Mouse (Mus musculus): Measurements from ENCODE around the gene Ccr8. TPM values are rescaled to one million over a fixed set of nuclear protein-coding genes. Genes with fewer than 3 reads are reported as not detected.

The Ccr8 gene
- polyA plus RNA-seq, 1 experiment from 2014 or later = not detected

DNA sequence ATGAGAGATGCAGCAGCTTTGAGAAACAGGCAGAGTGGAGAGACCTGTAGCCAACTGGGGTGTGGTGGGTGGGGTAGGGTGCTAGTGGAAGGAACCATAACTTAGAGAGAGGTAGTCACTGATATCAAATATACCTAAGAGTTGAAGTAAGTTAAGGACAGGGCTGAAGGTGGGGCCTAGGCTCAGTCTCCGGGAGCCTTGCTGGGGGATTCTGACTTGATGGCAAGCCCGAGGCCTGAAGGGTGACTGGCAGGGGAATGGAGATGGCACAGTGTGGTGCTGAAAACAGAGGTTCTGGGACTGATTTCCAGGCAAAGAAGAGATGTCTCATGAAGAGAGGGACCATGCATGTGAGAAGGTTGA, 22.9 kb downstream of the Ccr8 start:
- Histone ChIP-seq H3K4me3 (replicated peaks; ENCODE audit: low read depth, low read length) (no peak overlapping the region), H3K4me2 (ENCODE audit: low read length) (no peak overlapping the region), H3K9me3 (ENCODE audit: control insufficient read depth, low read length) (no peaks in the 10 kb centered on the region), H3K36me3 (ENCODE audit: control insufficient read depth, insufficient read depth, low read length) (peaks cover 34% of the 10 kb centered on the region), H3K27ac (replicated peaks; ENCODE audit: low read depth, low read length) (no peak overlapping the region), H3K9ac (replicated peaks; ENCODE audit: low read length) (no peak overlapping the region), H3K4me1 (ENCODE audit: control insufficient read depth, insufficient read depth, low read length) (peaks cover 7% of the 10 kb centered on the region), H3K27me3 (ENCODE audit: control insufficient read depth, insufficient read depth, low read length) (no peaks in the 10 kb centered on the region)
- no peak for ATAC-seq (ENCODE audit: low FRiP score, low TSS enrichment)
- no peak for DNase-seq
- 95% methylated on average over 2 of the region's 2 CpGs for WGBS

DNA sequence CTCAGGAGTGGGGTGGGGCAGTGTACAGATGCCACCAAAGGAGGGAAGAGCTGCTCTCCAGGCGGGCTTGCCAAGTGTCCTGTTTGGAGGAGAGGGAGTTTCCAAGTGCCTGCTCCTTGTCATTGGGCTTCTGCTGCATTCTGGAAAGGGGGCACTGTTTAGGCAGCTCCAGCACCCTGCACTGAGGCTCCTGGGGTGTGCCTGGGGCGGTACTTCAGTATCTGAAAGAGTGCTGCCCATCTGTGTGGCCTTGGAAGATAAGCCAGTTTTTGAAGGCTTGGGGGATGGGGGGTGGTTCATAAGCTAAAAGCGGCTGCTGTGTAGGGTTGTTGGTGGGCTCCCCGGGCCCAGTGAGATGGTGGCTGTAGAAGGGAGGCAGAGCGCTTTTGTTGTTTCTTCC, 23.7 kb downstream of the Ccr8 start:
- H3K4me3 ChIP-seq (replicated peaks; ENCODE audit: low read depth, low read length) = no peak overlapping the region
- ATAC-seq (ENCODE audit: low FRiP score, low TSS enrichment) = no peak
- H3K27me3 ChIP-seq (ENCODE audit: control insufficient read depth, insufficient read depth, low read length) = no peaks in the 10 kb centered on the region
- peaks cover 7% of the 10 kb centered on the region for H3K4me1 ChIP-seq (ENCODE audit: control insufficient read depth, insufficient read depth, low read length)
- no peak overlapping the region for H3K9ac ChIP-seq (replicated peaks; ENCODE audit: low read length)
- H3K36me3 ChIP-seq (ENCODE audit: control insufficient read depth, insufficient read depth, low read length) = peaks cover 42% of the 10 kb centered on the region
- WGBS = 76% methylated on average over 5 of the region's 5 CpGs
- no peak overlapping the region for H3K27ac ChIP-seq (replicated peaks; ENCODE audit: low read depth, low read length)
- no peak for DNase-seq
- no peak overlapping the region for H3K4me2 ChIP-seq (ENCODE audit: low read length)
- no peaks in the 10 kb centered on the region for H3K9me3 ChIP-seq (ENCODE audit: control insufficient read depth, low read length)

- peaks cover 3% of the 10 kb centered on the region for H3K4me1 ChIP-seq (ENCODE audit: control insufficient read depth, insufficient read depth, low read length)
- DNase-seq (no peak), ATAC-seq (ENCODE audit: low FRiP score, low TSS enrichment) (no peak)
- no peaks in the 10 kb centered on the region for H3K27me3 ChIP-seq (ENCODE audit: control insufficient read depth, insufficient read depth, low read length)
- no peak overlapping the region for H3K4me2 ChIP-seq (ENCODE audit: low read length)
- H3K27ac ChIP-seq (replicated peaks; ENCODE audit: low read depth, low read length) = no peak overlapping the region
- peaks cover 48% of the 10 kb centered on the region for H3K36me3 ChIP-seq (ENCODE audit: control insufficient read depth, insufficient read depth, low read length)
- H3K4me3 ChIP-seq (replicated peaks; ENCODE audit: low read depth, low read length) = no peak overlapping the region
- H3K9ac ChIP-seq (replicated peaks; ENCODE audit: low read length) = no peak overlapping the region
- H3K9me3 ChIP-seq (ENCODE audit: control insufficient read depth, low read length) = no peaks in the 10 kb centered on the region
- WGBS = 92% methylated on average over 8 of the region's 8 CpGs
Measured at GRCm38 (mm10) chr9:120116184-120116624, 24.3 kb downstream of the Ccr8 start.

- ATAC-seq (ENCODE audit: low FRiP score, low TSS enrichment) (no peak), DNase-seq (no peak)
- Histone ChIP-seq H3K36me3 (ENCODE audit: control insufficient read depth, insufficient read depth, low read length) (peaks cover 63% of the 10 kb centered on the region), H3K27me3 (ENCODE audit: control insufficient read depth, insufficient read depth, low read length) (no peaks in the 10 kb centered on the region), H3K4me1 (ENCODE audit: control insufficient read depth, insufficient read depth, low read length) (no peaks in the 10 kb centered on the region), H3K9me3 (ENCODE audit: control insufficient read depth, low read length) (no peaks in the 10 kb centered on the region), H3K4me3 (replicated peaks; ENCODE audit: low read depth, low read length) (no peak overlapping the region), H3K4me2 (ENCODE audit: low read length) (no peak overlapping the region), H3K9ac (replicated peaks; ENCODE audit: low read length) (no peak overlapping the region), H3K27ac (replicated peaks; ENCODE audit: low read depth, low read length) (no peak overlapping the region)
- WGBS = 89% methylated on average over 4 of the region's 4 CpGs
Measured at GRCm38 (mm10) chr9:120118212-120118611, 26.3 kb downstream of the Ccr8 start.

DNA sequence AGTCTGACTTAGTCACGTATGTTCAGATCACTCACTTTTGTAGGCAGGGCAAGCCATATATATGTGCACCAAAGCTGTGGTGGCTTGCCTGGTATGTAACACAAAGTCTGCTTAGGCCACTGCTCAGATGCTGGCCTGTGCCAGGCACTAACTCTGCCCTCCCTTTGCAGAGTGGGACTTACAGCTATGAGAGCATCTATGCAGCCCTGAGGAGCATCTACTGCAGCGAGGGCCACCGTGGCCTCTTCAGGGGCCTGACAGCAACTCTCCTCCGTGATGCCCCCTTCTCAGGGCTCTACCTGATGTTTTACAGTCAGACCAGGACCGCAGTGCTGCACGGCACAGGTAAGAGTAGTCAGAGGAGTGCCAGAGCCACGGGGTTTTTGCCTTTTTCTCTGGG, 28.6 kb downstream of the Ccr8 start:
- H3K4me1 ChIP-seq (ENCODE audit: control insufficient read depth, insufficient read depth, low read length) = no peaks in the 10 kb centered on the region
- H3K36me3 ChIP-seq (ENCODE audit: control insufficient read depth, insufficient read depth, low read length) = peaks cover 76% of the 10 kb centered on the region
- no peak overlapping the region for H3K27ac ChIP-seq (replicated peaks; ENCODE audit: low read depth, low read length)
- no peak for DNase-seq
- no peaks in the 10 kb centered on the region for H3K9me3 ChIP-seq (ENCODE audit: control insufficient read depth, low read length)
- WGBS = 90% methylated on average over 7 of the region's 7 CpGs
- H3K4me3 ChIP-seq (replicated peaks; ENCODE audit: low read depth, low read length) = no peak overlapping the region
- no peak for ATAC-seq (ENCODE audit: low FRiP score, low TSS enrichment)
- H3K27me3 ChIP-seq (ENCODE audit: control insufficient read depth, insufficient read depth, low read length) = no peaks in the 10 kb centered on the region
- H3K9ac ChIP-seq (replicated peaks; ENCODE audit: low read length) = no peak overlapping the region
- no peak overlapping the region for H3K4me2 ChIP-seq (ENCODE audit: low read length)

DNA sequence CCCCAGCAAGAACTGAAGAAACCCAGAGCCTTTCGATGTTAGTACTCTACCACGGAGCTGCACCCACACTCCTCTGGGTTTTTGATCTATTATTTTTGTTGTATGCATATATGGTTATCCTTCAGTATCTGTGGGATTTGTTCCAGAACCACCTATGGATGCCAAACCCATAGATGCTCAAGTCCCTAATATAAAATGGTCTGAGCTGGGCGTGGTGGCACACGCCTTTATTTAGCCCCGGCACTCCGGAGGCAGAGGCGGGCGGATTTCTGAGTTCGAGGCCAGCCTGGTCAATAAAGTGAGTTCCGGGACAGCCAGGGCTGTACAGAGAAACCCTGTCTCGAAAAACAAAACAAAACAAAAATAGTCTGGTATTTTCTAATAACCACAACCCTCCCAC, 35.0 kb downstream of the Ccr8 start:
- peak overlapping the region; percentile 78 for H3K27ac ChIP-seq (replicated peaks; ENCODE audit: low read depth, low read length)
- peaks cover 52% of the 10 kb centered on the region for H3K36me3 ChIP-seq (ENCODE audit: control insufficient read depth, insufficient read depth, low read length)
- DNase-seq (no peak), ATAC-seq (ENCODE audit: low FRiP score, low TSS enrichment) (no peak)
- H3K9me3 ChIP-seq (ENCODE audit: control insufficient read depth, low read length) = no peaks in the 10 kb centered on the region
- peak overlapping the region; percentile 42; the same call in 1 of the 2 replicates for H3K9ac ChIP-seq (replicated peaks; ENCODE audit: low read length)
- H3K4me3 ChIP-seq (replicated peaks; ENCODE audit: low read depth, low read length) = peak overlapping the region; percentile 100
- peaks cover 14% of the 10 kb centered on the region for H3K4me1 ChIP-seq (ENCODE audit: control insufficient read depth, insufficient read depth, low read length)
- peak overlapping the region; percentile 70 for H3K4me2 ChIP-seq (ENCODE audit: low read length)
- 61% methylated on average over 11 of the region's 11 CpGs for WGBS
- H3K27me3 ChIP-seq (ENCODE audit: control insufficient read depth, insufficient read depth, low read length) = no peaks in the 10 kb centered on the region

- under 1% methylated on average over 71 of the region's 72 CpGs for WGBS
- peaks cover 54% of the 10 kb centered on the region for H3K36me3 ChIP-seq (ENCODE audit: control insufficient read depth, insufficient read depth, low read length)
Measured at GRCm38 (mm10) chr9:120127538-120128251, 35.8 kb downstream of the Ccr8 start, which contains the start of gene Rpsa. Gene Rpsa (plus strand): TSS chr9:120127689.

GRCm38 (mm10) chr9:120129276-120129675, 37.4 kb downstream of the Ccr8 start:
- peak overlapping the region; percentile 5; the same call in 1 of the 2 replicates for H3K4me3 ChIP-seq (replicated peaks; ENCODE audit: low read depth, low read length)
- H3K27ac ChIP-seq (replicated peaks; ENCODE audit: low read depth, low read length) = no peak overlapping the region
- H3K36me3 ChIP-seq (ENCODE audit: control insufficient read depth, insufficient read depth, low read length) = peaks cover 46% of the 10 kb centered on the region
- H3K4me2 ChIP-seq (ENCODE audit: low read length) = peak overlapping the region; percentile 88
- H3K9ac ChIP-seq (replicated peaks; ENCODE audit: low read length) = no peak overlapping the region
- peaks cover 14% of the 10 kb centered on the region for H3K4me1 ChIP-seq (ENCODE audit: control insufficient read depth, insufficient read depth, low read length)
- no peaks in the 10 kb centered on the region for H3K9me3 ChIP-seq (ENCODE audit: control insufficient read depth, low read length)
- no peak for ATAC-seq (ENCODE audit: low FRiP score, low TSS enrichment)
- DNase-seq = no peak
- no peaks in the 10 kb centered on the region for H3K27me3 ChIP-seq (ENCODE audit: control insufficient read depth, insufficient read depth, low read length)
- WGBS = 78% methylated on average over 10 of the region's 10 CpGs

More at GRCm38 (mm10) chr9:120127538-120128251, 35.8 kb downstream of the Ccr8 start, which contains the start of gene Rpsa:
- peak; percentile 97 for ATAC-seq (ENCODE audit: low FRiP score, low TSS enrichment)
- Histone ChIP-seq H3K4me1 (ENCODE audit: control insufficient read depth, insufficient read depth, low read length) (peaks cover 14% of the 10 kb centered on the region), H3K27me3 (ENCODE audit: control insufficient read depth, insufficient read depth, low read length) (no peaks in the 10 kb centered on the region), H3K4me3 (replicated peaks; ENCODE audit: low read depth, low read length) (peak within 1 kb of the TSS; percentile 100), H3K27ac (replicated peaks; ENCODE audit: low read depth, low read length) (peak within 1 kb of the TSS; percentile 80), H3K9ac (replicated peaks; ENCODE audit: low read length) (peak within 1 kb of the TSS; percentile 97), H3K4me2 (ENCODE audit: low read length) (peak within 1 kb of the TSS; percentile 88), H3K9me3 (ENCODE audit: control insufficient read depth, low read length) (no peaks in the 10 kb centered on the region)
- peak; percentile 99 for DNase-seq

DNA sequence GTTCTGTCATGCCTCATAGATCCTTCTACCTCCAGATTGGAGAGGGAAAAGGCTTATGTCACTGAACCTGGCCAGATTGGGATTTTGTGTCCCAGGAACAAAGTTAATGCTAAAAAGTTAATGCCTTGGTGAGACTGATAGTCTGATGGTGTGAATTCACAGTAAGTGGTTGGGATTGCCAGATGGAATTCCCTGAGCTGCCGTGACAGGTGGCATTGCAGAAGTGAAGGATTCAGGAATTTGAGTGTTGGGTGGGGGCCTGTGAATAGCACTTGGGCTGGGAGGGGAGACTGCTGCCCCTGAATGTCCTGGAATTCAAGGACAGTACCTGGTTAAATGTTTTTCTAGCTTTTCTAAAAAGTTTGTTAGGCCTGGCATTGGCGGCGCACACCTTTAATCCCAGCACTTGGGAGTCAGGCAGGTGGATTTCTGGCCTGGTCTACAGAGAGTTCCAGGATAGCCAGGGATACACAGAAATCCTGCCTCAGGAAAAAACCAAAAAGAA, 39.9 kb downstream of the Ccr8 start:
- ATAC-seq (ENCODE audit: low FRiP score, low TSS enrichment) (no peak), DNase-seq (no peak)
- Histone ChIP-seq H3K9ac (replicated peaks; ENCODE audit: low read length) (no peak overlapping the region), H3K27ac (replicated peaks; ENCODE audit: low read depth, low read length) (no peak overlapping the region), H3K4me3 (replicated peaks; ENCODE audit: low read depth, low read length) (no peak overlapping the region), H3K36me3 (ENCODE audit: control insufficient read depth, insufficient read depth, low read length) (peaks cover 44% of the 10 kb centered on the region), H3K9me3 (ENCODE audit: control insufficient read depth, low read length) (no peaks in the 10 kb centered on the region), H3K27me3 (ENCODE audit: control insufficient read depth, insufficient read depth, low read length) (no peaks in the 10 kb centered on the region), H3K4me1 (ENCODE audit: control insufficient read depth, insufficient read depth, low read length) (peaks cover 13% of the 10 kb centered on the region), H3K4me2 (ENCODE audit: low read length) (no peak overlapping the region)
- 92% methylated on average over 3 of the region's 3 CpGs for WGBS

Data from midbrain, embryonic 14.5 days (tissue).